ENCODE assay signal across 25 mouse cellular contexts in genomic region chr10:84405135-84405776, GRCm38 (mm10). TPM values are rescaled to one million over a fixed set of nuclear protein-coding genes. Genes with fewer than 3 reads are reported as not detected.
DNase-seq lines count a peak whose midpoint lies in the region; ATAC-seq and TF ChIP-seq lines count a peak whose summit lies in the region.
"Had no signal": no experiment of that assay in that cellular context is flagged by ENCODE, and none has a peak within 500 bp of the region (broad histone marks: within the 10 kb centered on the region; RNA-seq: fewer than 3 reads in every experiment).

No protein-coding gene starts in this region.

- H3K4me3 ChIP-seq in forebrain, embryonic 13.5 days = no peak overlapping the region
- no peak overlapping the region for H3K4me3 ChIP-seq in forebrain, postnatal 0 days (ENCODE audit: low read depth, low read length)
- H3K4me3 ChIP-seq in kidney, embryonic 15.5 days (replicated peaks) = no peak overlapping the region
- H3K4me3 ChIP-seq in midbrain, embryonic 15.5 days = no peak overlapping the region
- H3K4me3 ChIP-seq in midbrain, postnatal 0 days (ENCODE audit: low read depth, low read length) = no peak overlapping the region
- H3K4me3 ChIP-seq: embryonic facial prominence, embryonic 13.5 days; heart, adult 2 months; megakaryocyte, embryonic 14.5 days; neural tube, embryonic 13.5 days had no signal

- no peak for ATAC-seq in forebrain, embryonic 13.5 days
- no peak for ATAC-seq in forebrain, postnatal 0 days
- ATAC-seq in kidney, embryonic 15.5 days (replicated peaks; ENCODE audit: low FRiP score) = peak; percentile 70
- ATAC-seq in midbrain, embryonic 15.5 days (replicated peaks) = no peak
- ATAC-seq in midbrain, postnatal 0 days (ENCODE audit: low FRiP score) = no peak
- ATAC-seq: inflammation-experienced regulatory T-cells, adult 6 months had no signal

- H3K9ac ChIP-seq in forebrain, embryonic 13.5 days = 0 out of 2 replicates have a peak overlapping the region, but pooled peaks have one; percentile 5
- H3K9ac ChIP-seq in forebrain, postnatal 0 days = no peak overlapping the region
- H3K9ac ChIP-seq in kidney, embryonic 15.5 days = no peak overlapping the region
- no peak overlapping the region for H3K9ac ChIP-seq in midbrain, embryonic 15.5 days
- no peak overlapping the region for H3K9ac ChIP-seq in midbrain, postnatal 0 days (replicated peaks; ENCODE audit: low read length, poor library complexity, severe bottlenecking)
- H3K9ac ChIP-seq: embryonic facial prominence, embryonic 13.5 days; neural tube, embryonic 13.5 days had no signal

- H3K27ac ChIP-seq in forebrain, embryonic 13.5 days = no peak overlapping the region
- no peak overlapping the region for H3K27ac ChIP-seq in forebrain, postnatal 0 days (ENCODE audit: low read depth, low read length)
- H3K27ac ChIP-seq in kidney, embryonic 15.5 days = peak overlapping the region; percentile 64; the same call in 1 of the 2 replicates
- H3K27ac ChIP-seq in midbrain, embryonic 15.5 days = 0 out of 2 replicates have a peak overlapping the region, but pooled peaks have one; percentile 13
- H3K27ac ChIP-seq in midbrain, postnatal 0 days (ENCODE audit: low read depth, low read length) = no peak overlapping the region
- H3K27ac ChIP-seq: embryonic facial prominence, embryonic 13.5 days; heart, adult 2 months; neural tube, embryonic 13.5 days had no signal

- H3K4me2 ChIP-seq in forebrain, embryonic 13.5 days = no peak overlapping the region
- no peak overlapping the region for H3K4me2 ChIP-seq in forebrain, postnatal 0 days (ENCODE audit: low read depth)
- H3K4me2 ChIP-seq in kidney, embryonic 15.5 days = no peak overlapping the region
- H3K4me2 ChIP-seq in midbrain, embryonic 15.5 days = no peak overlapping the region
- H3K4me2 ChIP-seq in midbrain, postnatal 0 days (ENCODE audit: low read depth, low read length, poor library complexity, severe bottlenecking) = no peak overlapping the region
- H3K4me2 ChIP-seq: embryonic facial prominence, embryonic 13.5 days; liver, embryonic 11.5 days; neural tube, embryonic 13.5 days had no signal

- H3K36me3 ChIP-seq in forebrain, embryonic 13.5 days (ENCODE audit: poor library complexity, severe bottlenecking) = peaks cover 5% of the 10 kb centered on the region
- peaks cover 4% of the 10 kb centered on the region for H3K36me3 ChIP-seq in forebrain, postnatal 0 days (ENCODE audit: insufficient read depth)
- peaks cover 7% of the 10 kb centered on the region for H3K36me3 ChIP-seq in kidney, embryonic 15.5 days
- no peaks in the 10 kb centered on the region for H3K36me3 ChIP-seq in midbrain, embryonic 15.5 days (replicated peaks)
- no peaks in the 10 kb centered on the region for H3K36me3 ChIP-seq in midbrain, postnatal 0 days (ENCODE audit: insufficient read depth, low read length)

- no peaks in the 10 kb centered on the region for H3K9me3 ChIP-seq in forebrain, embryonic 13.5 days (replicated peaks)
- H3K9me3 ChIP-seq in forebrain, postnatal 0 days (ENCODE audit: low read length) = no peaks in the 10 kb centered on the region
- H3K9me3 ChIP-seq in kidney, embryonic 15.5 days (replicated peaks) = no peaks in the 10 kb centered on the region
- H3K9me3 ChIP-seq in midbrain, embryonic 15.5 days = no peaks in the 10 kb centered on the region
- no peaks in the 10 kb centered on the region for H3K9me3 ChIP-seq in midbrain, postnatal 0 days (ENCODE audit: low read length)
- H3K9me3 ChIP-seq: embryonic facial prominence, embryonic 13.5 days; megakaryocyte, embryonic 14.5 days; neural tube, embryonic 13.5 days had no signal

- no peak for DNase-seq in forebrain, postnatal 0 days
- no peak for DNase-seq in kidney, adult 11 months
- DNase-seq in midbrain, postnatal 0 days (ENCODE audit: low spot score) = no peak
- peak; percentile 58 for DNase-seq in mesoderm, embryonic 11.5 days (ENCODE audit: low read depth, low spot score)
- DNase-seq in spleen, postnatal 10 days (ENCODE audit: low spot score in 2 of 2) = no peak
- DNase-seq: adrenal gland, postnatal 10 days; B cell, adult 2 months; cerebellum, adult 11 months; cerebellum, postnatal 14 days; gastrocnemius, postnatal 25 days; heart, adult 2 months; heart, postnatal 36 days; kidney, postnatal 14 days; layer of hippocampus, adult 9-11 months; lung, adult 18-20 months; right cerebral cortex, adult 18-20 months; thymus, postnatal 36 days had no signal

- WGBS in forebrain, embryonic 13.5 days = 49% methylated on average over 8 of the region's 8 CpGs
- 54% methylated on average over 8 of the region's 8 CpGs for WGBS in forebrain, postnatal 0 days
- 25% methylated on average over 8 of the region's 8 CpGs for WGBS in kidney, embryonic 15.5 days
- WGBS in midbrain, embryonic 15.5 days = 34% methylated on average over 8 of the region's 8 CpGs
- 34% methylated on average over 8 of the region's 8 CpGs for WGBS in midbrain, postnatal 0 days

- H3K4me1 ChIP-seq in forebrain, embryonic 13.5 days = peaks cover 32% of the 10 kb centered on the region
- peaks cover 20% of the 10 kb centered on the region for H3K4me1 ChIP-seq in forebrain, postnatal 0 days (ENCODE audit: insufficient read depth)
- peaks cover 61% of the 10 kb centered on the region for H3K4me1 ChIP-seq in kidney, embryonic 15.5 days
- peaks cover 39% of the 10 kb centered on the region for H3K4me1 ChIP-seq in midbrain, embryonic 15.5 days
- H3K4me1 ChIP-seq in midbrain, postnatal 0 days (ENCODE audit: insufficient read depth, low read length) = peaks cover 9% of the 10 kb centered on the region; the same call in 1 of the 2 replicates

- TF ChIP-seq CTCF in forebrain, postnatal 0 days (IDR thresholded peaks at IDR 0.05; ENCODE audit: low read depth) = no peak
- TF ChIP-seq CTCF in midbrain, postnatal 0 days (IDR thresholded peaks at IDR 0.05) = no peak

- H3K27me3 ChIP-seq in forebrain, embryonic 13.5 days = no peaks in the 10 kb centered on the region
- no peaks in the 10 kb centered on the region for H3K27me3 ChIP-seq in forebrain, postnatal 0 days (ENCODE audit: insufficient read depth, low read length)
- no peaks in the 10 kb centered on the region for H3K27me3 ChIP-seq in kidney, embryonic 15.5 days
- no peaks in the 10 kb centered on the region for H3K27me3 ChIP-seq in midbrain, embryonic 15.5 days (replicated peaks)
- no peaks in the 10 kb centered on the region for H3K27me3 ChIP-seq in midbrain, postnatal 0 days (ENCODE audit: insufficient read depth, low read length)
- H3K27me3 ChIP-seq: embryonic facial prominence, embryonic 13.5 days; neural tube, embryonic 13.5 days had no signal

RNA-seq across cellular contexts. Expression of gene Nuak1, which starts 35.1 kb away (rescaled TPM):
- polyA plus RNA-seq in forebrain, embryonic 13.5 days (2015; fragmentation: Nextera tagmentation; extraction: Ambion mirVana) = 5.3 and 7.4 TPM in 2 replicates
- 25.9 and 28.7 TPM in 2 replicates for total RNA-seq in forebrain, postnatal 0 days (2014; rRNA removed)
- 3.7 and 4.0 TPM in 2 replicates for polyA plus RNA-seq in forebrain, postnatal 0 days (2015; fragmentation: Nextera tagmentation; extraction: Ambion mirVana)
- 3.0 and 3.2 TPM in 2 replicates for polyA plus RNA-seq in kidney, embryonic 15.5 days (2015; fragmentation: Nextera tagmentation; extraction: Ambion mirVana)
- polyA plus RNA-seq in midbrain, embryonic 15.5 days (2015; fragmentation: Nextera tagmentation; extraction: Ambion mirVana) = 5.0 and 6.4 TPM in 2 replicates
- 21.1 and 37.9 TPM in 2 replicates for total RNA-seq in midbrain, postnatal 0 days (2014; rRNA removed)
- polyA plus RNA-seq in midbrain, postnatal 0 days (2015; fragmentation: Nextera tagmentation; extraction: Ambion mirVana) = 2.2 and 2.7 TPM in 2 replicates
- polyA plus RNA-seq: inflammation-experienced regulatory T-cells, adult 6 months had no signal

Comparison
In these comparisons a context has a peak if more than half of its experiments do, and no peak if none do; other contexts are left out.
1. H3K27ac ChIP-seq: peak in kidney, embryonic 15.5 days (single experiment) and midbrain, embryonic 15.5 days (single experiment); none in forebrain, embryonic 13.5 days (single experiment), forebrain, postnatal 0 days (single experiment) and midbrain, postnatal 0 days (single experiment).